Mouse (Mus musculus): ENCODE data around the gene Prrc2b.

DNA sequence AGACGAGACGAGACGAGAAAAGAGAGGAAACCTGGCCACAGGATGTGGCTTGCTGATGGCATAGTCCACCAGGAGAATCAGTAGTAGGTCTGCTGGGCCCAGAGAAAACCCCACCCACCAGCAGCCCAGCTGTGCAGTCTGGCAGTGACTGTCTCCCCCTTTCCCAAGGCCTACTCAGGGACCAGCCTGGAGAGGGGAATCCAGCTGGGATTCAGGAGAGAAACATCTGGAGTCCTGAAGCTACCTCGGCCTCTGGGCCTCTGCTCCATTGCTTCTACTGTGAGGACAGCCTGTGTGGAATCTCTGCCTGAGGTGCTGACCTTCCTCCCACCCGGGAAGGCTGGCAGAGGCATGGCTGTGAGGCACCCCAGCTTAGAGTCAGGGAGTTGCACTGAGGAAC lies 29.7 kb upstream of the Prrc2b start:
- TF ChIP-seq POLR2A (IDR thresholded peaks at IDR 0.05; ENCODE audit: low read depth, low read length): no peak
- no peak for TF ChIP-seq CTCF (conservative IDR thresholded peaks at IDR 0.05; ENCODE audit: insufficient read depth, insufficient read length, low read depth, low read length)

Measured in kidney, adult 2 months (tissue).